Mouse (Mus musculus): ENCODE measurements around the gene Shroom4. TPM values are rescaled to one million over a fixed set of nuclear protein-coding genes. Genes with fewer than 3 reads are reported as not detected.

The Shroom4 gene
- total and polyA plus RNA-seq, 3 experiments: 0.05 TPM; not detected in 2

GRCm38 (mm10) chrX:6475177-6475576 lies 75.5 kb downstream of the Shroom4 start:
- Histone ChIP-seq H3K9me3 (replicated peaks) (no peaks in the 10 kb centered on the region), H3K27me3 (ENCODE audit: insufficient read depth, low read length) (no peaks in the 10 kb centered on the region), H3K4me1 (ENCODE audit: insufficient read depth, low read depth, low read length) (no peaks in the 10 kb centered on the region), H3K4me3 (ENCODE audit: low read depth, low read length) (no peak overlapping the region), H3K36me3 (replicated peaks) (no peaks in the 10 kb centered on the region)
- TF ChIP-seq GATA1 (IDR thresholded peaks at IDR 0.05; ENCODE audit: borderline replicate concordance, low read length) (no peak), GATA2 (IDR thresholded peaks at IDR 0.05; ENCODE audit: borderline replicate concordance, low read depth, low read length) (no peak), POLR2AphosphoS5 (IDR thresholded peaks at IDR 0.05; ENCODE audit: insufficient replicate concordance, low read depth, low read length) (no peak), CTCF (IDR thresholded peaks at IDR 0.05; ENCODE audit: low read depth, low read length) (no peak), TAL1 (conservative IDR thresholded peaks at IDR 0.05; ENCODE audit: low read depth, low read length) (no peak)
- DNase-seq (ENCODE audit: low spot score) (no peak), ATAC-seq (ENCODE audit: extremely low read depth, insufficient number of reproducible peaks, low FRiP score, poor library complexity, severe bottlenecking) (no peak)

DNA sequence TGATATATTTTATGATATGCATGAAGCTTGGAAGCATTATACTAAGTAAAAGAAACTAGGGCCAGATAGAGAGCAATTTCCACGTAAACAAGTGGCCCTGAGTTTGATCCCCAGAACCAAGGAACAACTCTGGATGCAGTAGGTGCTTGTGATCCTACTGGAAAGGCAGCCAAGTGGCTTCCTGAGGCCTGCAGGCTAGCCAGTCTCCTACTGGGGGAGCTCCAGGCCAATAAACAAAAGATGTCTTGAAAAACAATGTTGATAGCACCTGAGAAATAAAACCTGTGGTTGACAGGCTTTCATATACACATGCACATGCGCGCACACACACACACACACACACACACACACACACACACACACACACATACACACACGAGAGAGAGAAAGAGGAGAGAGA lies 82.6 kb downstream of the Shroom4 start:
- ATAC-seq (ENCODE audit: extremely low read depth, insufficient number of reproducible peaks, low FRiP score, poor library complexity, severe bottlenecking) (no peak), DNase-seq (ENCODE audit: low spot score) (no peak)
- Histone ChIP-seq H3K4me1 (ENCODE audit: insufficient read depth, low read depth, low read length) (no peaks in the 10 kb centered on the region), H3K27me3 (ENCODE audit: insufficient read depth, low read length) (no peaks in the 10 kb centered on the region), H3K4me3 (ENCODE audit: low read depth, low read length) (no peak overlapping the region), H3K36me3 (replicated peaks) (no peaks in the 10 kb centered on the region), H3K9me3 (replicated peaks) (no peaks in the 10 kb centered on the region)
- no peak for TF ChIP-seq GATA2 (IDR thresholded peaks at IDR 0.05; ENCODE audit: borderline replicate concordance, low read depth, low read length)
- no peak for TF ChIP-seq POLR2AphosphoS5 (IDR thresholded peaks at IDR 0.05; ENCODE audit: insufficient replicate concordance, low read depth, low read length)
- TF ChIP-seq GATA1 (IDR thresholded peaks at IDR 0.05; ENCODE audit: borderline replicate concordance, low read length): no peak
- TF ChIP-seq TAL1 (conservative IDR thresholded peaks at IDR 0.05; ENCODE audit: low read depth, low read length): no peak
- no peak for TF ChIP-seq CTCF (IDR thresholded peaks at IDR 0.05; ENCODE audit: low read depth, low read length)

DNA sequence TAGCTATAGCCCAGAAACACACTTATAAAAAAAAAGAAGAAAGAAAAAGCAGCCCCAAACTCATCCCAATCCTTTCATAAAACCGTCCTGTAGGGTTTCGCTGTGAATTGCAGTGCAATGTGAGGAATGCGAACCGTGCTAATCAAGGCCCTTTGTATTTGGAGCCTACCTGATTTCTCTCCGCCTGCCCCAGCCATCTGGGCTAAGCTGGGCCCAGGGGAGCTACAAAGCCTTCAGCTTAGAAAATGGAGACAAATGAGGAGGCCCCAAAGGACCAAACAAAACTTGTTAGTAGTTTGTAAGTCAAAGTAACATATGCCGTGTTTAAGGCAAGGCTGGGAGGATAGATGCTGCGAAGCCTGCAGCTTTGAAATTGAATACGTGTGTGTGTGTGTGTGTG lies 84.2 kb downstream of the Shroom4 start:
- Histone ChIP-seq H3K9me3 (replicated peaks) (no peaks in the 10 kb centered on the region), H3K27me3 (ENCODE audit: insufficient read depth, low read length) (no peaks in the 10 kb centered on the region), H3K36me3 (replicated peaks) (no peaks in the 10 kb centered on the region), H3K4me1 (ENCODE audit: insufficient read depth, low read depth, low read length) (no peaks in the 10 kb centered on the region), H3K4me3 (ENCODE audit: low read depth, low read length) (no peak overlapping the region)
- no peak for DNase-seq (ENCODE audit: low spot score)
- ATAC-seq (ENCODE audit: extremely low read depth, insufficient number of reproducible peaks, low FRiP score, poor library complexity, severe bottlenecking): no peak
- TF ChIP-seq CTCF (IDR thresholded peaks at IDR 0.05; ENCODE audit: low read depth, low read length): no peak
- no peak for TF ChIP-seq GATA1 (IDR thresholded peaks at IDR 0.05; ENCODE audit: borderline replicate concordance, low read length)
- TF ChIP-seq TAL1 (conservative IDR thresholded peaks at IDR 0.05; ENCODE audit: low read depth, low read length): no peak
- TF ChIP-seq GATA2 (IDR thresholded peaks at IDR 0.05; ENCODE audit: borderline replicate concordance, low read depth, low read length): no peak
- no peak for TF ChIP-seq POLR2AphosphoS5 (IDR thresholded peaks at IDR 0.05; ENCODE audit: insufficient replicate concordance, low read depth, low read length)

GRCm38 (mm10) chrX:6490433-6490832 lies 90.8 kb downstream of the Shroom4 start:
- Histone ChIP-seq H3K36me3 (replicated peaks) (no peaks in the 10 kb centered on the region), H3K4me3 (ENCODE audit: low read depth, low read length) (no peak overlapping the region), H3K4me1 (ENCODE audit: insufficient read depth, low read depth, low read length) (no peaks in the 10 kb centered on the region), H3K27me3 (ENCODE audit: insufficient read depth, low read length) (no peaks in the 10 kb centered on the region), H3K9me3 (replicated peaks) (no peaks in the 10 kb centered on the region)
- DNase-seq (ENCODE audit: low spot score) (no peak), ATAC-seq (ENCODE audit: extremely low read depth, insufficient number of reproducible peaks, low FRiP score, poor library complexity, severe bottlenecking) (no peak)
- TF ChIP-seq POLR2AphosphoS5 (IDR thresholded peaks at IDR 0.05; ENCODE audit: insufficient replicate concordance, low read depth, low read length) (no peak), CTCF (IDR thresholded peaks at IDR 0.05; ENCODE audit: low read depth, low read length) (no peak), TAL1 (conservative IDR thresholded peaks at IDR 0.05; ENCODE audit: low read depth, low read length) (no peak), GATA1 (IDR thresholded peaks at IDR 0.05; ENCODE audit: borderline replicate concordance, low read length) (no peak), GATA2 (IDR thresholded peaks at IDR 0.05; ENCODE audit: borderline replicate concordance, low read depth, low read length) (no peak)

- no peak for ATAC-seq (ENCODE audit: extremely low read depth, insufficient number of reproducible peaks, low FRiP score, poor library complexity, severe bottlenecking)
- no peaks in the 10 kb centered on the region for H3K27me3 ChIP-seq (ENCODE audit: insufficient read depth, low read length)
- H3K4me3 ChIP-seq (ENCODE audit: low read depth, low read length): no peak overlapping the region
- H3K9me3 ChIP-seq (replicated peaks): no peaks in the 10 kb centered on the region
- no peaks in the 10 kb centered on the region for H3K36me3 ChIP-seq (replicated peaks)
- TF ChIP-seq TAL1 (conservative IDR thresholded peaks at IDR 0.05; ENCODE audit: low read depth, low read length) (no peak), GATA2 (IDR thresholded peaks at IDR 0.05; ENCODE audit: borderline replicate concordance, low read depth, low read length) (no peak), GATA1 (IDR thresholded peaks at IDR 0.05; ENCODE audit: borderline replicate concordance, low read length) (no peak), CTCF (IDR thresholded peaks at IDR 0.05; ENCODE audit: low read depth, low read length) (no peak), POLR2AphosphoS5 (IDR thresholded peaks at IDR 0.05; ENCODE audit: insufficient replicate concordance, low read depth, low read length) (no peak)
- H3K4me1 ChIP-seq (ENCODE audit: insufficient read depth, low read depth, low read length): no peaks in the 10 kb centered on the region
- no peak for DNase-seq (ENCODE audit: low spot score)
Observed at GRCm38 (mm10) chrX:6495456-6495855, 95.8 kb downstream of the Shroom4 start.

GRCm38 (mm10) chrX:6496374-6496773 lies 96.7 kb downstream of the Shroom4 start:
- DNase-seq (ENCODE audit: low spot score) (no peak), ATAC-seq (ENCODE audit: extremely low read depth, insufficient number of reproducible peaks, low FRiP score, poor library complexity, severe bottlenecking) (no peak)
- no peaks in the 10 kb centered on the region for H3K36me3 ChIP-seq (replicated peaks)
- no peaks in the 10 kb centered on the region for H3K27me3 ChIP-seq (ENCODE audit: insufficient read depth, low read length)
- no peaks in the 10 kb centered on the region for H3K9me3 ChIP-seq (replicated peaks)
- TF ChIP-seq TAL1 (conservative IDR thresholded peaks at IDR 0.05; ENCODE audit: low read depth, low read length) (no peak), GATA1 (IDR thresholded peaks at IDR 0.05; ENCODE audit: borderline replicate concordance, low read length) (no peak), CTCF (IDR thresholded peaks at IDR 0.05; ENCODE audit: low read depth, low read length) (no peak), POLR2AphosphoS5 (IDR thresholded peaks at IDR 0.05; ENCODE audit: insufficient replicate concordance, low read depth, low read length) (no peak), GATA2 (IDR thresholded peaks at IDR 0.05; ENCODE audit: borderline replicate concordance, low read depth, low read length) (no peak)
- H3K4me3 ChIP-seq (ENCODE audit: low read depth, low read length): no peak overlapping the region
- H3K4me1 ChIP-seq (ENCODE audit: insufficient read depth, low read depth, low read length): no peaks in the 10 kb centered on the region

All from G1E (cell line).